Mouse (Mus musculus): ENCODE results near the gene Rnf141. TPM values are rescaled to one million over a fixed set of nuclear protein-coding genes. Genes with fewer than 3 reads are reported as not detected.

Rnf141 gene
- polyA plus RNA-seq, 1 experiment, result 1.8 TPM

DNA sequence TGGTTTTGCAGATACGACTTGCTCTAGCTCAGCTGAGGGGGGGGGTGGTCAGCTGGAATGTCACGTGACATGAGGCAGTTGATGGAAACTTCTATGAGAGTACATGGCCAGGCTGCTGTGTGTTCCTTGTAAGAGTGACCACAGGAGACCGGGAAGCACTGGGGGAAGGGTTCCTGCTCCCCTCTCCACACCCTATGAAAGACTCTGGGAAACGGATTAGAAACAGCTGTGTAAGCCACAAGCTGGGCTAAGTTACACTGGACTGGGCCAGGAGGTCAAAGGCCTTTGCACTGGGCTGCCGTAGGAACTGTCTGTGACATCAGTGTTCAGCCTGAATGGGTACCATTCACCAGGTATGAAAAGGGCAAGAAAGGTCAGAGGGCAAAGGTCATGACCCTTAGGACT is 90.3 kb downstream of the Rnf141 start:
- TF ChIP-seq FLI1 (IDR thresholded peaks at IDR 0.05; ENCODE audit: low read length) (no peak), GATA1 (IDR thresholded peaks at IDR 0.05; ENCODE audit: borderline replicate concordance, low read length) (no peak)
- H3K36me3 ChIP-seq (replicated peaks; ENCODE audit: low read length), result no peaks in the 10 kb centered on the region
- no peak overlapping the region for H3K4me3 ChIP-seq (replicated peaks)
- peaks cover 5% of the 10 kb centered on the region; the same call in 1 of the 2 replicates for H3K9me3 ChIP-seq
- H3K27me3 ChIP-seq (replicated peaks), result peaks cover 53% of the 10 kb centered on the region
- H3K4me1 ChIP-seq, result no peaks in the 10 kb centered on the region

DNA sequence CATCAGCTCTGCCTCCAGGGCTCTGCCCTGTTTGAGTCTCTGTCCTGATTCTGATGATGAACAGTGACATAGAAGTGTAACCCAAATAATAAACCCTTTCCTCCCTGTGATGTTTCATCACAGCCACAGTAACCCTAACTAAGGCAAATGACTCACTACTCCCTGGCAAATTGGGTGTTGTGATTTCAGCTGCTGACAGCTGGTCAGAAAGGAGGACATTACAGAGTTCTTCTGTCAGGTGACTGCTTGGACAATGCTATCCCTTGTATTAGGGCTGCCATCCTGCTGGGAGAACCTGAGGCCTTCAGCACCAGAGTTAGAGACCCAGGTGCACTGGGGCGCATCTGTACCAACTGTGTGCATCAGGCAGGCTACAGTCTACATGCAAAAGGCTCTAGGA is 90.9 kb downstream of the Rnf141 start:
- Histone ChIP-seq H3K9me3 (peaks cover 5% of the 10 kb centered on the region; the same call in 1 of the 2 replicates), H3K4me3 (replicated peaks) (no peak overlapping the region), H3K36me3 (replicated peaks; ENCODE audit: low read length) (no peaks in the 10 kb centered on the region), H3K27me3 (replicated peaks) (peaks cover 49% of the 10 kb centered on the region), H3K4me1 (no peaks in the 10 kb centered on the region)
- no peak for TF ChIP-seq GATA1 (IDR thresholded peaks at IDR 0.05; ENCODE audit: borderline replicate concordance, low read length)
- TF ChIP-seq FLI1 (IDR thresholded peaks at IDR 0.05; ENCODE audit: low read length), result no peak

DNA sequence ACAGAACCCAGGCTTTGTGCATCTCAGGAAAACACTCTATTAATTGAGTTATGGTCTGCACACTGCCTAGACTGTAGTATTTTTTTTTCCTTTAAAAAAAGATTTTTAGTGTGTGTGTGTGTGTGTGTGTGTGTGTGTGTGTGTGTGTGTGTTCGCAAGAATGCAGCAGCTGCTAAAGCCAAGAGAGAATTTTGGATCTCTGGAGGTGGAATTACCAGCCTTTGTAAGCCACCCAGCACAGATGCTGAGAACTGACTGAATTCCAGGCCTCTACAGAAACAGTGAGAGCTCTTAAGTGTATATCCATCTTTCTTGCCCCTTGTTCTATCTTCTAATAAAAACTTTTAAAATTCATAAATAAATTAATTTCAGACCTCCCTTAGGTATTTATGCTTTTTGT is 92.6 kb downstream of the Rnf141 start:
- H3K36me3 ChIP-seq (replicated peaks; ENCODE audit: low read length), result no peaks in the 10 kb centered on the region
- TF ChIP-seq GATA1 (IDR thresholded peaks at IDR 0.05; ENCODE audit: borderline replicate concordance, low read length), result no peak
- H3K9me3 ChIP-seq, result peaks cover 5% of the 10 kb centered on the region; the same call in 1 of the 2 replicates
- H3K4me3 ChIP-seq (replicated peaks), result no peak overlapping the region
- peaks cover 42% of the 10 kb centered on the region for H3K27me3 ChIP-seq (replicated peaks)
- H3K4me1 ChIP-seq, result no peaks in the 10 kb centered on the region; the same call in 1 of the 2 replicates

DNA sequence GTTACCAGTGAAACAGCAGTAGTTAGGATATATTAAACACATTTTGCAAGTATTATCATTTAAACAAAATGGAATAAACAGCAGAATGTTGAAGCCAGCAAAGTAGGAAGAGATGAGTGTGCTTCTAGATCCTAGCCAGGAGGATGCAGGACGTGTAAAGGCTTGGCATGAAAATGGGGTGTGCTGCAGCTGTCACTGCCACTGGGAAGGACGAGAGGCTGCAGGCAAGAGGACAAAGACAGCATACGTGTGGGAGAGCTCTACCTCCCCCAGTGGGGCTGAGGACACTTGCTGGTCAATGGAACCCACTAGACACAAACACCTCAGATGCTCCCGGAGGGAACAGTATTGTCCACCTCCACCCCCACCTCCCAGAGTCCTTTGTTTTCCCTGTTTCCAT is 93.4 kb downstream of the Rnf141 start:
- no peaks in the 10 kb centered on the region; the same call in 1 of the 2 replicates for H3K4me1 ChIP-seq
- H3K4me3 ChIP-seq (replicated peaks), result no peak overlapping the region
- H3K9me3 ChIP-seq, result peaks cover 5% of the 10 kb centered on the region; the same call in 1 of the 2 replicates
- peaks cover 40% of the 10 kb centered on the region for H3K27me3 ChIP-seq (replicated peaks)
- no peak for TF ChIP-seq GATA1 (IDR thresholded peaks at IDR 0.05; ENCODE audit: borderline replicate concordance, low read length)
- TF ChIP-seq FLI1 (IDR thresholded peaks at IDR 0.05; ENCODE audit: low read length), result no peak
- H3K36me3 ChIP-seq (replicated peaks; ENCODE audit: low read length), result no peaks in the 10 kb centered on the region

Other genes with a start within 250 kb of the Rnf141 start
- gene Sbf2, start 229.5 kb downstream of the Rnf141 start, polyA plus RNA-seq (2012; ENCODE audit: insufficient read depth, low replicate concordance), result 0.55 TPM in 1 of 2 replicates, not detected in the other
- gene Adm, start 216.8 kb downstream of the Rnf141 start, polyA plus RNA-seq (2012; ENCODE audit: insufficient read depth, low replicate concordance), result not detected in 2 replicates
- 1.6 TPM in 2 replicates for gene Ampd3, start 76.3 kb downstream of the Rnf141 start, polyA plus RNA-seq (2012; ENCODE audit: insufficient read depth, low replicate concordance)
- gene Lyve1, start 18.8 kb upstream of the Rnf141 start, polyA plus RNA-seq (2012; ENCODE audit: insufficient read depth, low replicate concordance), result 1.7 TPM in 1 of 2 replicates, not detected in the other
- gene Mrvi1, start 138.0 kb upstream of the Rnf141 start, polyA plus RNA-seq (2012; ENCODE audit: insufficient read depth, low replicate concordance), result 142 and 149 TPM in 2 replicates
- gene Ctr9, start 184.5 kb upstream of the Rnf141 start, polyA plus RNA-seq (2012; ENCODE audit: insufficient read depth, low replicate concordance), result 1.0 and 10.6 TPM in 2 replicates
- gene Eif4g2, start 238.6 kb upstream of the Rnf141 start, polyA plus RNA-seq (2012; ENCODE audit: insufficient read depth, low replicate concordance), result 352 and 517 TPM in 2 replicates

Measured in megakaryocyte, embryonic 14.5 days (primary cell).